Mouse (Mus musculus) midbrain, embryonic 10.5 days (tissue): Measurements from ENCODE around the gene Dstyk. TPM values are rescaled to one million over a fixed set of nuclear protein-coding genes. Genes with fewer than 3 reads are reported as not detected.

Experiments used
- DNase-seq: peaks from one replicate; pipeline ENCODE4 v3.0.0-alpha.2; 2017; ENCODE audit warnings: low spot score
- H3K27ac ChIP-seq: fragments of 300-500 bp; sonication (generic); replicated peaks from 2 replicates; pipeline ENCODE4 v1.5.1; 2016; ENCODE audit warnings: mild to moderate bottlenecking
- H3K27me3 ChIP-seq: fragments of 300-500 bp; sonication (generic); 2 replicates; pipeline ENCODE4 v1.6.1; 2016; ENCODE audit warnings: low read depth, mild to moderate bottlenecking; ENCODE audit not compliant: poor library complexity, severe bottlenecking
- H3K36me3 ChIP-seq: fragments of 300-500 bp; sonication (generic); 2 replicates; pipeline ENCODE4 v1.6.1; 2016; ENCODE audit warnings: mild to moderate bottlenecking, moderate library complexity
- H3K4me1 ChIP-seq: fragments of 300-500 bp; sonication (generic); 2 replicates; pipeline ENCODE4 v1.6.1; 2016
- H3K4me3 ChIP-seq: fragments of 300-500 bp; sonication (generic); 2 replicates; pipeline ENCODE4 v1.5.1; 2016; ENCODE audit warnings: mild to moderate bottlenecking, moderate library complexity
- H3K9me3 ChIP-seq: fragments of 300-500 bp; sonication (generic); replicated peaks from 2 replicates; pipeline ENCODE4 v1.6.1; 2016; ENCODE audit warnings: mild to moderate bottlenecking
- WGBS: fragments of 180-500 bp; shearing (Covaris S2); methylation state at CpG from one replicate; pipeline ENCODE4 v1.1.7; 2016; 5-methylcytosine and 5-hydroxymethylcytosine counted together
- polyA plus RNA-seq: library from polyadenylated mRNA; unstranded; fragments of >200 nt; fragmentation: Nextera tagmentation; extraction: Ambion mirVana; gene quantifications from 2 replicates; pipeline ENCODE4 v1.2.1, GENCODE M21; 2016

The Dstyk gene
- 11.8 and 13.9 TPM in 2 replicates for polyA plus RNA-seq

GRCm38 (mm10) chr1:132417319-132418251 is at the start of gene Dstyk:
Dstyk (plus strand) TSS chr1:132417555.
- peaks cover 46% of the 10 kb centered on the region for H3K4me1 ChIP-seq
- DNase-seq, result peak; percentile 96
- WGBS, result under 1% methylated on average over 85 of the region's 85 CpGs

GRCm38 (mm10) chr1:132367692-132368506 is 49.5 kb upstream of the Dstyk start:
- WGBS, result 40% methylated on average over 7 of the region's 7 CpGs
- H3K4me1 ChIP-seq, result peaks cover 45% of the 10 kb centered on the region
- no peaks in the 10 kb centered on the region for H3K9me3 ChIP-seq
- peaks cover 85% of the 10 kb centered on the region for H3K36me3 ChIP-seq
- H3K27me3 ChIP-seq, result no peaks in the 10 kb centered on the region
- peak overlapping the region; percentile 63 for H3K27ac ChIP-seq
- DNase-seq, result peak; percentile 76
- no peak overlapping the region for H3K4me3 ChIP-seq

More at GRCm38 (mm10) chr1:132417319-132418251, at the start of gene Dstyk:
- H3K27me3 ChIP-seq, result no peaks in the 10 kb centered on the region
- peak within 1 kb of the TSS; percentile 79 for H3K4me3 ChIP-seq
- H3K27ac ChIP-seq, result peak within 1 kb of the TSS; percentile 95
- peaks cover 1% of the 10 kb centered on the region; the same call in 1 of the 2 replicates for H3K36me3 ChIP-seq
- H3K9me3 ChIP-seq, result no peaks in the 10 kb centered on the region

DNA sequence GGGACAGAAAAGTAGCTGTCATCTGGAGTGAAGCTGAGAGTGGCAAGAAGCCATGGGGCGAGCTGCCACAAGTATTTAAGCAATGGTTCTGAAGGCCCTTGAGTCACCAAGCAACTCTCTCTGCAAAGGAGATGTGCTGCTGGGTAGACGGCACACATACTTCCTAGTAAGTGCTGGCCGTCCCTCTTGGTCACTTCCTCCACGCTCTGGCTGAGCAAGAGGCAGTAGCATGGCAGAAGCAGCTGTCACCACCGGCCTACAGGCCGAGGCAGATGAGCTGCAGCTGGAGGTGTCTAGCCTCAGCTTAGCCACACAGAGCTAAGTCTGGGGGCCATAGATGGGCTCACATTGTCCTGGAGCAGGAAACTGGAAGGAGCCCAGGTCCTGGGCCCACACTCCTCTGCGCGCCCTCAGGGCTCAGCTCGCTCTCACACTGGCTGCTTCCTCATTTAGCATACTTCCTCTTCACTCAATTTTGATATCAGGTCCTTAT is 46.6 kb upstream of the Dstyk start:
- H3K36me3 ChIP-seq, result peaks cover 89% of the 10 kb centered on the region
- no peaks in the 10 kb centered on the region for H3K9me3 ChIP-seq
- DNase-seq, result no peak
- peaks cover 70% of the 10 kb centered on the region for H3K4me1 ChIP-seq
- 90% methylated on average over 9 of the region's 9 CpGs for WGBS
- H3K27ac ChIP-seq, result peak overlapping the region; percentile 69
- no peaks in the 10 kb centered on the region for H3K27me3 ChIP-seq
- no peak overlapping the region for H3K4me3 ChIP-seq

GRCm38 (mm10) chr1:132371298-132372081 is 45.9 kb upstream of the Dstyk start:
- peaks cover 69% of the 10 kb centered on the region for H3K4me1 ChIP-seq
- no peak overlapping the region for H3K4me3 ChIP-seq
- no peak for DNase-seq
- H3K36me3 ChIP-seq, result peaks cover 88% of the 10 kb centered on the region
- 64% methylated on average over 8 of the region's 8 CpGs for WGBS
- H3K27ac ChIP-seq, result peak overlapping the region; percentile 69
- H3K27me3 ChIP-seq, result no peaks in the 10 kb centered on the region
- no peaks in the 10 kb centered on the region for H3K9me3 ChIP-seq

- Histone ChIP-seq H3K4me1 (peaks cover 69% of the 10 kb centered on the region), H3K9me3 (no peaks in the 10 kb centered on the region), H3K27ac (peak overlapping the region; percentile 69), H3K4me3 (no peak overlapping the region), H3K36me3 (peaks cover 90% of the 10 kb centered on the region), H3K27me3 (no peaks in the 10 kb centered on the region)
- 91% methylated on average over 5 of the region's 5 CpGs for WGBS
- DNase-seq, result no peak
Measured at GRCm38 (mm10) chr1:132372354-132372753, 45.0 kb upstream of the Dstyk start.

DNA sequence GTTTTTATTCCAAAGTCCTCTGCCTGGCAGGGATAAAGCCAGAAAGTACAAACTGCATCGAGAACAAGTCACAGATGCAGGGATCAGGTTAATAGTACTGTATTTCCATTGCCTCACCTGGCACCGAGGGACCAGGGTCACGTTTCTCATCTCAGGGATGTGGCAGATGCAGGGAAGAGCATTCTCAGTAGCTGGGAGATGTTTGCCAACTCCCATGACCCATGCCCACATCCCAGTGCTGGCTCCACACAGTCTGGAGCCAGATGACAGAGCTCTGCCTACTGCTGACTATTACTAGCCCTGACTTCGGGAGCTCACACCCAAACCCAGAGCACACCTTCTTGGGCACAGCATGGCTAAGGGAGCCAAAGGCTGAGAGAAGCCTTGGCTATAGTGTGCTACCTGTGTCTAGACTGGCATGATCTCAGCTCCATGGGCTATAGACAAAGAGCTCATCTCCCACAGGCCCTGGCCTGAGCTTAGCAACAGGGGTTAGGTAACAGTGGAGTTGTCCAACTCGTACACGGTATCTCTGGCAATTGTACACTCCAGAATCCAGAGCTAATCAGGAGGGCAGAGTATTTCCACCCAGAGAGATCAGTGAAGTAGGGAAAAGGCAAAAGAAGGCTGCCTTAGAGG is 44.3 kb upstream of the Dstyk start:
- H3K4me1 ChIP-seq, result peaks cover 69% of the 10 kb centered on the region
- peak overlapping the region; percentile 69 for H3K27ac ChIP-seq
- H3K9me3 ChIP-seq, result no peaks in the 10 kb centered on the region
- no peak for DNase-seq
- no peak overlapping the region for H3K4me3 ChIP-seq
- no peaks in the 10 kb centered on the region for H3K27me3 ChIP-seq
- WGBS, result 95% methylated on average over 6 of the region's 6 CpGs
- H3K36me3 ChIP-seq, result peaks cover 94% of the 10 kb centered on the region

DNA sequence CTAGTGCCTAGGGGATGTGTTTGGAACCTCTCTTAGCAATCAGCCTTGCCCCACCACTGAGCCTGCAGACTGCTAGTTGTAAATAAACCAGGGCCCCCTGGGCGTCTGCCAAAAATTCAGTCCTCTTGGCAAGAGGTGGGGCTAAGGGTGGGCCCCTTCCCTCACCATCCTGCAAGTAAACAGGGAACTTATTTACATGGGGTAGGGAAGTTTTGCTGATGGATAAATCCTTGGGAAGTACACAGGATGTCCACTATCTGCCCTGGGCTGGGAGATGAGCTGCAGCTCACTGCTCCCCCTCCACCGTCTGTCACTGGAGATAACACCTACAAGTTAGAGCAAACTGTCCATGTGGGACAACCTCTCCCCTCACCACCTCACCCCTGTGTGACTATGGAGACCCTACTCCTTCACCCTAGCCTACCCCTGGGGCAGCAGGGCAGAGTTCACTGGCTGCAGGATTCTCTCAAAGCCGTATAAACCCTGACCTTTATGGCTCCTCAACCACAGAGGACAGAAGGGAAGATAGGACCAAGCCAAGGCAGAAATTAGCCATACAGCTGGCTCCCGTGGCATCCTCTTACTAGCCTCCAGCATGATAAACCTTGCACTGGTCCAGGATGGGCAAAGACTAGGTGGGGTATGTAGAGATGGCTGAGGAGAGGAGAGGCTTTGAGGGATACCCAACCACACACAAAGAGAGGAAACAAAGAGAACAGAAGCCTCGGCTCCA is 43.0 kb upstream of the Dstyk start:
- H3K4me1 ChIP-seq, result peaks cover 69% of the 10 kb centered on the region
- no peaks in the 10 kb centered on the region for H3K9me3 ChIP-seq
- no peak for DNase-seq
- H3K27ac ChIP-seq, result peak overlapping the region; percentile 69
- H3K4me3 ChIP-seq, result no peak overlapping the region
- H3K36me3 ChIP-seq, result peaks cover 96% of the 10 kb centered on the region
- WGBS, result 64% methylated on average over 5 of the region's 5 CpGs
- H3K27me3 ChIP-seq, result no peaks in the 10 kb centered on the region

DNA sequence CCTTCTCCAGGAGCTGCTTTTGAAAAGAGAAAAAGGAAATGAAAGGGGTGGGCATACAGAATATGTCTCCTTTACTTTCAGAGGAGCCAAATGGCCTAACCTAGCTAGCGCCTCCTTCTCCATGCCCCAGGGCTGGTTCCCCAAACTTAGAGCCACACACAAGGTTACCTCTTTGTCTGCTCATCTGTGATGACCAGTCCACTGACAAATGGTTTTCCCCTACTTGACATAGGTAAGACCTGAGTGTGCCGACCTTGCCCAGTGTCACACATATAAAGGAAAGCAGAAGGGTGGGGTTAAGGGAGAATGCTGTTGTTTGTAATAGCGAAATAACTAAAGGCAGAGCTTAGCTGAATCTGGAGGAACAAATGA is 42.5 kb upstream of the Dstyk start:
- Histone ChIP-seq H3K4me1 (peaks cover 69% of the 10 kb centered on the region), H3K36me3 (peaks cover 96% of the 10 kb centered on the region), H3K9me3 (no peaks in the 10 kb centered on the region), H3K27me3 (no peaks in the 10 kb centered on the region), H3K27ac (peak overlapping the region; percentile 69), H3K4me3 (no peak overlapping the region)
- DNase-seq, result no peak
- 77% methylated on average over 3 of the region's 3 CpGs for WGBS

GRCm38 (mm10) chr1:132375256-132375655 is 42.1 kb upstream of the Dstyk start:
- Histone ChIP-seq H3K9me3 (no peaks in the 10 kb centered on the region), H3K4me1 (peaks cover 69% of the 10 kb centered on the region), H3K36me3 (peaks cover 96% of the 10 kb centered on the region), H3K4me3 (no peak overlapping the region), H3K27ac (peak overlapping the region; percentile 69), H3K27me3 (no peaks in the 10 kb centered on the region)
- DNase-seq, result no peak
- WGBS, result 72% methylated on average over 4 of the region's 4 CpGs

DNA sequence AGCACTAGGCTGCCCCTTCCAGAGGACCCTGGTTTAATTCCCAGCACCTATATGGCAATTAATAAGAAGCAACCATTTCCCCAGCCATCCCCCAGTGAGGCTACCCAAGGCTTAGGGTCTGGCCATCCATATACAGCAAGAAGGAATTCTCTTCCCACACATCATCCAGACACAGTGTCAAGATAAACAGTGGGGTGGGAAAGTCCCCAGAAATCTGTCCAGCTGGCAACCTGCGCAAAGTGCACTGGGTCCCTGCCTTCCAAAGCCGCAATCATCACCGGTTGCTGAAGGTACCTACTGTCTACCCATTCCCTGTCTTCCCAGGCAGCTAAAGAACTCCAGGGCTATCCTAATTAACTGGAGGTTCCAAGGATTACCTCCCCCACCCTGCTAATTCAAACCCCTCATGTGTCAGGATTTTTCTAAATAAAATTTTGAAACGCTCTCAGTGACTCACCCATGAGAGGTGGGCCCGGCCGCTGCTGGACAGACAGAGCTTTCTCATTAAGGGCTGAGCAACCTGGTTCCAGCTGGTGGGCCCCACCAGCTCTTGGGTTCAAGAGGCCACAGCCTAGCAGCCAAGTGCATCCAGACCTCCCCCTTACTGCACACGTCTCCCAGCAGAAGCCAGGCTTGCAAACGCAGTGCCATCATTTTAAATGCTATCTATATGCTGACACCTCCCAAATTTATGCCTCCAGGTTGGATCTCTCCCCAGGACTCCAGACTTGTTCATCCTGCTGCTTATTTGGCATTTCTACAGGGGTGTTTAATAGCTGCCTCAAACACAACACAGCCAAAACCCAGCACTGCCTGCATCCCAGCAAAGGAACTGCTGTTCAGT is 40.9 kb upstream of the Dstyk start:
- Histone ChIP-seq H3K4me3 (no peak overlapping the region), H3K27me3 (no peaks in the 10 kb centered on the region), H3K9me3 (no peaks in the 10 kb centered on the region), H3K27ac (0 out of 2 replicates have a peak overlapping the region, but pooled peaks have one; percentile 42), H3K36me3 (peaks cover 96% of the 10 kb centered on the region), H3K4me1 (peaks cover 65% of the 10 kb centered on the region)
- WGBS, result 84% methylated on average over 8 of the region's 8 CpGs
- no peak for DNase-seq

DNA sequence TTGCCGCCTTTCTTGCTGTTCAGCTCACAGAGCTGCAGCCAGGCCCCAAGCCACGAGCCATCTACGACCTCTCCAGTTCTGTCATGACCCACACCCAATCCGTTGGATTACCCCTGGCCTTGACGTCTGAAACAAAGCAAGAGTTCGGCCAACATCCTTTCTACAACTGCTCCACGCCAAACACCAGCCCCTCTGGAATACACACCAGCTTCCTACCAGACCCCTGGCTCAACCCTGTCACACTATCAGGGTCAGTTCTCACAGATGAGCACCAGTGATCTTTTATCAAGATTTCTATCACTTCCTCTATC is 40.3 kb upstream of the Dstyk start:
- DNase-seq, result no peak
- Histone ChIP-seq H3K36me3 (peaks cover 99% of the 10 kb centered on the region), H3K4me1 (peaks cover 63% of the 10 kb centered on the region), H3K27ac (0 out of 2 replicates have a peak overlapping the region, but pooled peaks have one; percentile 42), H3K27me3 (no peaks in the 10 kb centered on the region), H3K9me3 (no peaks in the 10 kb centered on the region), H3K4me3 (no peak overlapping the region)
- 74% methylated on average over 7 of the region's 7 CpGs for WGBS
